Mouse (Mus musculus) cerebellum, postnatal 36 days (tissue): ENCODE results near the gene Tnnc1.

Experiments
- DNase-seq, 2 experiments: peaks; one replicate each; pipeline ENCODE4 v3.0.0; 2021 to 2022; ENCODE audit warnings: mixed read lengths in 2 of 2

Gene Tnnc1

GRCm38 (mm10) chr14:31215157-31216002 is 7.3 kb downstream of the Tnnc1 start:
- peak; percentile 76 to 87 for DNase-seq

GRCm38 (mm10) chr14:31216846-31217245 is 8.7 kb downstream of the Tnnc1 start, which contains the start of gene Nisch:
Gene Nisch, minus strand, starts transcription at chr14:31216946.
- DNase-seq = no peak

GRCm38 (mm10) chr14:31217666-31218065 is 9.6 kb downstream of the Tnnc1 start, which contains the start of gene Sema3g:
Gene Sema3g, plus strand, starts transcription at chr14:31217860.
- DNase-seq = peak; percentile 74 to 78

GRCm38 (mm10) chr14:31226978-31227377 is 18.9 kb downstream of the Tnnc1 start:
- DNase-seq = no peak

GRCm38 (mm10) chr14:31228234-31228633 is 20.1 kb downstream of the Tnnc1 start:
- DNase-seq = no peak

GRCm38 (mm10) chr14:31230442-31230841 is 22.3 kb downstream of the Tnnc1 start:
- DNase-seq = no peak

GRCm38 (mm10) chr14:31232404-31233069 is 24.4 kb downstream of the Tnnc1 start:
- DNase-seq = no peak

GRCm38 (mm10) chr14:31233070-31233995 is 25.2 kb downstream of the Tnnc1 start:
- no peak for DNase-seq

GRCm38 (mm10) chr14:31233996-31234591 is 26.0 kb downstream of the Tnnc1 start:
- DNase-seq = peak; percentile 83 to 91

GRCm38 (mm10) chr14:31237101-31237882 is 29.2 kb downstream of the Tnnc1 start:
- DNase-seq = no peak

- DNase-seq = no peak
Observed at GRCm38 (mm10) chr14:31240528-31240927, 32.4 kb downstream of the Tnnc1 start.

- no peak for DNase-seq
Observed at GRCm38 (mm10) chr14:31244777-31245176, 36.7 kb downstream of the Tnnc1 start.

- DNase-seq = no peak
Observed at GRCm38 (mm10) chr14:31245946-31246345, 37.8 kb downstream of the Tnnc1 start.

- no peak for DNase-seq
Observed at GRCm38 (mm10) chr14:31248396-31248795, 40.3 kb downstream of the Tnnc1 start.

GRCm38 (mm10) chr14:31250222-31251083 is 42.3 kb downstream of the Tnnc1 start:
- DNase-seq = no peak

- DNase-seq = peak; percentile 96
Observed at GRCm38 (mm10) chr14:31251084-31251604, 43.0 kb downstream of the Tnnc1 start, which contains the start of the genes Phf7 and Bap1. Gene Phf7, minus strand, starts transcription at chr14:31251317. Gene Bap1, plus strand, starts transcription at chr14:31251450.

- DNase-seq = no peak
Observed at GRCm38 (mm10) chr14:31251626-31252025, 43.5 kb downstream of the Tnnc1 start.

- DNase-seq = no peak
Observed at GRCm38 (mm10) chr14:31252091-31252490, 44.0 kb downstream of the Tnnc1 start.

GRCm38 (mm10) chr14:31258476-31259050 is 50.5 kb downstream of the Tnnc1 start:
- no peak for DNase-seq

- no peak for DNase-seq
Observed at GRCm38 (mm10) chr14:31260374-31260773, 52.3 kb downstream of the Tnnc1 start.
